Mouse (Mus musculus) kidney, adult 11 months (tissue): ENCODE measurements around the gene Il12rb2.
A peak's percentile ranks its signal among the peaks of the same experiment; 100 is the strongest.

Source experiments
- DNase-seq: peaks from one replicate; pipeline ENCODE4 v3.0.0; 2022

The Il12rb2 gene

DNA sequence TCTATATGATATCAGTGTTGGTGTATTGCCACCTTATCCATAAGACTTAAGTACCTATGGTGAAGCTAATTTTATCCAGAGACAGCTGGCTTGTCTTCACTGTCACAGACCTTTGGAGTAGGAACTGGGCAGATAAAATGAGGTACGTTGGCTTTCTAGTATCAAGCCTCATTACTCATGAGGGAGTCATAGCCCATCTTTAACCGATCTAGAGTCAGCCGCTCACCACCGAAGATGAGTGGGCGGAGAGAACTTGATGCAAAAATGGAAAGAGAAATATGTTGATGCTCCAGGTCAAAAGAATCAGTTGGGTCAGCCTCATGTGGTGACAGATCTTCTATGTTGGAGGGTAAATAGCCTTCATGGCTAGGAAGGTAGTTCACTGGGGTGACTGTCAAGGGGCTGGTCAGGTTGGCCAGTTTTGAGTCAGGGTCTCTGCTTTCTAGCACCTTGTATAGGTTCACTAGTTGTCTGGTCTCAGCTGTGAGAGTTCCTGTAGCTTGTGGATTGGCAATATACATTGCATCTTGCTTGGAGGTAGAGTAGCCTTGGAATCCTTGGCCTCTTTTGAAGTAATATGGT, 83.9 kb downstream of the Il12rb2 start:
- DNase-seq = no peak

DNA sequence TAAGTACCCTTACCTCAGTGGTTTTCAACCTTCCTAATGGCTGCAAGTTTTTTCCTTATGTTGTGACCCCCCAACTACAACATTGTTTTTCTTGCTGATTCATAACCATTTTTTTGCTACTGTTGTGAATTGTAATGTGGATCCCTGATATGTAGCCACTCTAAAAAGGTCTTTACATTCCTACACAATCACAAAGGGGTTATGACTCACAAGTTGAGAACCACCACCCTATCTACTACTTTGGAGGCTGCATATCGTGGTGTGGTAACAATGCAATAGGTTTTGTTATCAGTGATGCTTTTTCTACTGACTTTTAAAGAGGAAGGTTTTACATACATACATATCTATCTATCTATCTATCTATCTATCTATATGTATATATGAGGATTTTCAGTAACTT, 93.1 kb downstream of the Il12rb2 start:
- no peak for DNase-seq

DNA sequence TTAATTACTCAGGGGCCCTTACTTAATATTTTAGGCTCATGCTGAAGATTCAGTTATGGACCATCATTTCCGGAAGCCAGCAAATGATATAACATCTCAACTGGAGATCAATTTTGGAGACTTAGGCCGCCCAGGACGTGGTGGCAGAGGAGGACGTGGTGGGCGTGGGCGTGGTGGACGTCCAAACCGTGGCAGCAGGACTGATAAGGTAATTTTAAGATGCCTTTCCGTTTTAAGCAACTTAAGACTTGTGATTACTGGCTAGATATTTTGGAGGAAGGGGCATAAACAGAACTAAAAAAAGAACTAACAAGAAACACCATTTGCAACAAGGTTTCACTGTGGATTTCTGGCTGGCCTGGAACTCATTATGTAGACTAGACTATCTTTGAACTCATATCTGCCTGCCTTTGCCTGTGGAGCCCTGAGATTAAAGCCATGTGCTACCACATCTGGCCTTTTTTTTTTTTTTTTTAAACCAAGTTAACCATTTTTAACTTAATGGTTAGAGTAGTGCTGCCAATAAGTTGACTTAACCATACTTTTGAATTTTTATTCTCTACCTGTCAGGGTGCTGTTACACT, 94.3 kb downstream of the Il12rb2 start:
- no peak for DNase-seq

DNA sequence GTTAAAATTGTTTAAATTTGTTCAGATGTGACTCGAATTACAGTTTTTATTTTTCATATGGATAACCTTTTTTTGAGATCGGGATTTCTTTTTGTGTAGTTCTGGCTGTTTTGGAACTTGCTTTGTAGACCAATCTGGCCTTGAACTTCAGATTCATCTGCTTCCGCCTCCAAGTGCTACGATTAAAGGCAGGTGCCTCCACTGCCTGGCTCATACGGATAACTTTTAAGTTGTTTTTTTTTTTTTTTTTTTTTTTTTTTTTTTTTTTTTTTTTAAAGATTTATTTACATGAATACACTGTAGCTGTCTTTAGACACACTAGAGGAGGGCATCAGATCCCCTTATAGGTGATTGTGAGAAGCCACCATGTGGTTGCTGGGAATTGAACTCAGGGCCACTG, 98.0 kb downstream of the Il12rb2 start:
- no peak for DNase-seq

DNA sequence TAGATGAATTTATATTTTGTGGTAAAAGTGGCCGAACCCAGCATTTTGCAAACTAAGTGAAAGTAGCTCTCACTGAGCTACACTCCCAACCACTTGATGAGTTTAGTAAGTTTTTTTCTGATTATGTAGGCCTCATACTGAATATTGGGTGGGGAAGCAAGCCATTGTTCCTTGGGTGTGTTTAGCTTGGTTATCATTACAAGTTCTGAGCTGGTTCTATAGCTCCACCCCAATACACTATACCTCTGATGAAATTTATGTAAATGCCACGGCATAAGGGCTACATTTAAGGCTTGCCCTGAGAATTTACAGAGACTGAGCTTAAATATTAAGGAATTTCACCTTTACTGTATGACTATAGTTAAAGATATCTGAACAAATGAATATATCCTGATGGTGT, 106.5 kb downstream of the Il12rb2 start:
- DNase-seq = no peak

DNA sequence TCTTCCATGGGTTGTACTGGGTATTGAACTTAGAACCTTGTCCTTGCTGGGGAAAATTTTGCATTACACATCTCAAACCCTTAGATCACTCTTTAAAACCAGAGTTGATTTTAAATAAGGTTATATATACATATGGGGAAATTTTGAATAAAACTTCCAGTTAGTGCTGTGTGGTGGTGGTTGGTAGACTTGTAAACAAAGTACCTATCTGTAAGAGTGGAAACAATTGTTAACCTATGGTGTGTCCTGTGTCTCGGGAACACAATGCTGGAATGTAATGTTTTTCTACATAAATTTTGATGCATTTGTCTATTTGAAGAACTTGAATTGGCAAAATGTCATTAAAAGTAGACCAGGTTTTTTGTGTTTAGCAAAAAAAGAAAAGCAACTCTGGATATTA, 107.0 kb downstream of the Il12rb2 start:
- DNase-seq = no peak

DNA sequence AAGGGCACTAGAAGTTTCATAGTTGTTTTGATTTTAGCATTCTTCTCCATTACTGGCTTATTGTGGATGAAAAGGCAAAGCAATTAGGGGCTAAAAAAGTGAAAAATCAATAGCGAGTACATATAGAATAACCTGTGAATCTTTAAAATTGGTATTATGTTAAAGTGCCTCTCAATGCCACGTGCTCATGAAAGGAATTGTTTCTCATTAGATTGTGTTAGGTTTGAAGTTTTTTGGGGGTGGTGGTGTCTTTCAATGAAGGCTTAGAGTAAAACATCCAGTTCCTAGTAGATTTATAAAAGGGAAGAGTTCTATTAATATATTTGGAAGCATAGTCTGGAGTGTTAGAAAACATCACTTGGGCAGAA, 107.8 kb downstream of the Il12rb2 start:
- DNase-seq = no peak

DNA sequence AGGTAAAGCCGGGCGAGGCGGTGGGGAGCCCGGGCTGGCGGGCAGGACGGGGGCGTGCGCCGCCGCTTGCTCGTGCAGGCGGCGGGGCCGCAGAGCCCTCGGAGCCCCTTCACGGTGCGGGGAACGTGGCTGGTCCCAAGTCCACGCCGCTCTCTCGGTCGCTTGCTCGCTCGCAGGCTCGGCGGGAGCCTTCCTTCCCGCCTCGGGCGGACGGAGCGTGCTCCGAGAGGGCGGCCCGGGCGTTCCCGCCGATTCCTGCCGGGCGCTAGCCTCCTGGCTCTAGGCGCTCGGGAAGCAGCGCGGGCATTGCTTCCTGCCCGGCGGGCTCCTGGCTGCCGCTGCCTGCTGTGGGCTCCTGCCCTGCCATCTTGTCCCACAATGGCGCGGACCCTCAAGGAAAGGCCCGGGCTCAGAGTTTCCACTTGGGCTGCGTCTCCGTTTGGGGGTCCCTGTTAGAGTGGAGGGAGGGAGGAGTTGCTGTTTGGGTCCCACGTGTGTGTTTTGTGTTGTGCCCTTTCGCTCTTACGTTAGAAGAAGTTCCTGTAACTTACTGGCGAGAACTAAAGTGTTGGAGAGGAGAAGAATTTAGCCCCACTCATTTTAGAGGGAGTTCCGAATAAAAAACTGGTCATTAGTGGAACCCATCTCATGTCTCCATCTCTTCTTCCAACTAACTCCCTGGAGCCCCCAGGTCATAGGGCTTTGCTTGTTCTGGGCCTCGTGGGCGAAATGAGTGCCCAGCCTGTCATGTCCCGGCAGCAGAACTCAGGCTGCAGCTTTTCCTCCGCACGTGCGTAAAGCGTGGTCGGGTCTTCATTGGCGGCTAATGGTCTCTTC, 108.4 kb downstream of the Il12rb2 start:
- peak; percentile 17 for DNase-seq

DNA sequence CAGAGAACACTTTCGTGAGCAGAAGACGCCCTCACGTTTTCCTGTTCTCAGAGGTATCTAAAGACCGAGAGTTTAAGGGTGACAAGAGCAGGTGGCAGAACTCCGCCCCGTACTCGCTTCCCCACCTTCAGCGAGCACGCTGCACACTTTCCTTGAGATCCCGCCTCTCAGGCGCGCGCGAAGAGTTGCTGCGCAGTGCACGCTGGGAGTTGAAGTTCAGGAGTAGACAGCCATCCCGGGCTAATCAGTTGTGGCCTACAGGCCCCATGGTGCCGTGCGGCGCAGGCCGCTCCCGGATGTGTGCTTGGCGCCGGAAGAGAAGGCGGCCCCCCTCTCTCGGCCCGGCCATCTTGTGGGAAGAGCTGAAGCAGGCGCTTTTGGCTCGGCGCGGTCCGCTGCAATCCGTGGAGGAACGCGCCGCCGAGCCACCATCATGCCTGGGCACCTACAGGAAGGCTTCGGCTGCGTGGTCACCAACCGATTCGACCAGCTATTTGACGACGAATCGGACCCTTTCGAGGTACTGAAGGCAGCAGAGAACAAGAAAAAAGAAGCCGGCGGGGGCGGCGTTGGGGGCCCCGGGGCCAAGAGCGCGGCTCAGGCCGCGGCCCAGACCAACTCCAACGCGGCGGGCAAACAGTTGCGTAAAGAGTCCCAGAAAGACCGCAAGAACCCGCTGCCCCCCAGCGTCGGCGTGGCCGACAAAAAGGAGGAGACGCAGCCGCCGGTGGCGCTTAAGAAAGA, 109.2 kb downstream of the Il12rb2 start:
- peak; percentile 99 for DNase-seq

GRCm38 (mm10) chr6:67266159-67266657, 109.8 kb downstream of the Il12rb2 start:
- no peak for DNase-seq

GRCm38 (mm10) chr6:67264935-67265334, 111.1 kb downstream of the Il12rb2 start:
- no peak for DNase-seq

DNA sequence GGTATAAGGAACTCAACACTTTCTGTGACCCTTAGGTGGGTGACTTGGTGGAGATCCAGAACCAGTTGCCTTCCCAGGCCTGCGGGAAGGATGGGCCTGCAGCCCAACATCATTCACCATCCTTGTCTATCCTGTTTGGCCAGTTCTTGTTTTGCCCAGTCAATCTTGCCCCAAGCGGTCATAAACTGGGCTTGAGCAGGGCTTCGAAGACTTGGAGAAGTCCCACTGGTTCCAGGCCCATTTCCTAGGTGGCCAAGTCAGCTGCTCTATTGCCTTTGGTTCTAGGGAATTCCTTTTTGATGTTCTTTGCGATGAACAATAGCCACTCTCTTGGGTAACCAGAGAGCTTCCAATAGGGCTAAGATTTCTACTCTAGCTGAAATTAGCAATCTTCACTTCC, 124.9 kb downstream of the Il12rb2 start:
- no peak for DNase-seq

GRCm38 (mm10) chr6:67244451-67244850, 131.5 kb downstream of the Il12rb2 start:
- no peak for DNase-seq

DNA sequence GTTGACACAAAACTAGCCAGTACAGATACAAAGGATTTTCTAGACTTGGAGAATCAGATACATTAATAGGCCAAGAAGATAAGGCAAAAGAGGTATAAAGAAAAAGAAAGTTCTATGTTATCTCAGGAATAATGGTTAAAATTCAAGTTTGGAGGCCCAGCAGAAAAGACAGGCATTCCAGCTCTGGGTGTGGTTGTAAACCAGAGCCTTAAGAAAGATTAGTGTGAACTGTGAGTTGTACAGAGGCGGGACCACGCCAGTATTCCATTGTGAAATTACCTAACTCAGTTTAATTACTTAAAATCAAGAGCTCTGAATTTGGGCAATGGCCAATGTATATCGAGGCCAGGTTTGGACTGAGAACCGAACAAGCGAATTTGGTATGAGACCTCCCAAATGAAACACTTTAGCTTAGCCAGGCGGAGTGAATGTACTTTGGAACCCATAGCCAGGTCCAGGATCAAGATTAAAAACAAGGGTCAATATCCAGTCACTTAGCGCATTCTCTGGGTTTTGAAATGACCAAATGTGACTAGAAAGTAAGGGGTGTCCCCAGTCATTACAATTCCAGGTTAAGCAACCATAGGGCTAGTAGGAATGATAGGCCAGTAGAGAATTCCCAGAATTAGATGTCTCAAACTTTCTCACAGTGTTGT, 132.1 kb downstream of the Il12rb2 start:
- no peak for DNase-seq
